Mouse (Mus musculus) hindbrain, embryonic 11.5 days (tissue): Measurements from ENCODE around the gene Elp4. TPM values are rescaled to one million over a fixed set of nuclear protein-coding genes. Genes with fewer than 3 reads are reported as not detected.

ENCODE experiments used
- ATAC-seq: fragments of 200-750 bp; cut with Nextera tagmentation; 2 replicates; pipeline ENCODE4 v1.8.0; 2017; ENCODE audit warnings: mild to moderate bottlenecking, moderate TSS enrichment, moderate library complexity; ENCODE audit not compliant: low FRiP score
- DNase-seq: peaks from one replicate; pipeline ENCODE4 v3.0.0-alpha.2; 2015; ENCODE audit warnings: low spot score
- H3K27ac ChIP-seq: fragments of 300-500 bp; sonication (generic); 2 replicates; pipeline ENCODE4 v1.5.1; 2014; ENCODE audit warnings: mild to moderate bottlenecking, low read depth, low read length
- H3K27me3 ChIP-seq: fragments of 300-500 bp; sonication (generic); 2 replicates; pipeline ENCODE4 v1.6.1; 2014; ENCODE audit warnings: mild to moderate bottlenecking, low read length, moderate library complexity, mixed read lengths; ENCODE audit not compliant: control insufficient read depth, insufficient read depth
- H3K36me3 ChIP-seq: fragments of 300-500 bp; sonication (generic); 2 replicates; pipeline ENCODE4 v1.6.1; 2014; ENCODE audit warnings: mild to moderate bottlenecking, low read length, moderate library complexity, mixed read lengths; ENCODE audit not compliant: control insufficient read depth, insufficient read depth
- H3K4me1 ChIP-seq: fragments of 300-500 bp; sonication (generic); replicated peaks from 2 replicates; pipeline ENCODE4 v1.6.1; 2014; ENCODE audit warnings: low read length, mixed read lengths; ENCODE audit not compliant: control insufficient read depth, insufficient read depth
- H3K4me2 ChIP-seq: fragments of 300-500 bp; sonication (generic); replicated peaks from 2 replicates; pipeline ENCODE4 v1.6.1; 2014; ENCODE audit warnings: mild to moderate bottlenecking, low read depth, low read length
- H3K4me3 ChIP-seq: fragments of 300-500 bp; sonication (generic); 2 replicates; pipeline ENCODE4 v1.5.1; 2014; ENCODE audit warnings: low read depth, low read length
- H3K9ac ChIP-seq: fragments of 300-500 bp; sonication (generic); 2 replicates; pipeline ENCODE4 v1.6.1; 2014; ENCODE audit warnings: low read depth, low read length
- H3K9me3 ChIP-seq: fragments of 300-500 bp; sonication (generic); 2 replicates; pipeline ENCODE4 v1.6.1; 2016; ENCODE audit warnings: low read length; ENCODE audit not compliant: control insufficient read depth
- WGBS: fragments of 180-500 bp; shearing (Covaris S2); extraction: QIAGEN DNeasy Blood & Tissue Kit; methylation state at CpG from one replicate; pipeline ENCODE4 v1.1.7; 2014; 5-methylcytosine and 5-hydroxymethylcytosine counted together
- polyA plus RNA-seq: library from polyadenylated mRNA; unstranded; fragments of >200 nt; fragmentation: Nextera tagmentation; extraction: Ambion mirVana; gene quantifications from 2 replicates; pipeline ENCODE4 v1.2.1, GENCODE M21; 2014

Gene Elp4
- polyA plus RNA-seq, 1 experiment from 2014 or later, result 61.9 TPM

DNA sequence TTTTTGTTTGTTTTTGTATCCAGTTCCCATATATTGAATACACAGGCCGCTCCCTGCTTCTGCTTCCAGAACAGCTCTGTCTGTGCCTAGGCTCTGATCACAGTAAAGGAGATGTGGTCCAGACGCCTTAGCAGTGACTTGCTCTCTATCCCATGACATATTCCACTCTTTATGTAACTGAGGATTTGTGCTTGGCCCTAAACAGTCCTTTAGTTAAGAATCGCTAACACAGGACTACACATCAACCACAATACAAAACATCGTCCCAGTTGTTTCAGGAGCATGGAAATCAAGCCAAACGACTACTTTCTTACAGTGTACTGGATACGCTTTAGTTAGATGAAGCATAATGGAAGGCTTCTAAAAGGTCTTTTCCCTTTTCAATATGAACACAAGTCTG, 102.8 kb downstream of the Elp4 start:
- DNase-seq (no peak), ATAC-seq (no peak)
- Histone ChIP-seq H3K4me2 (no peak overlapping the region), H3K4me1 (no peaks in the 10 kb centered on the region; the same call in 1 of the 2 replicates), H3K9me3 (no peaks in the 10 kb centered on the region), H3K9ac (no peak overlapping the region), H3K27me3 (no peaks in the 10 kb centered on the region), H3K36me3 (no peaks in the 10 kb centered on the region), H3K4me3 (no peak overlapping the region), H3K27ac (no peak overlapping the region)
- WGBS, result 87% methylated on average over 6 of the region's 6 CpGs

DNA sequence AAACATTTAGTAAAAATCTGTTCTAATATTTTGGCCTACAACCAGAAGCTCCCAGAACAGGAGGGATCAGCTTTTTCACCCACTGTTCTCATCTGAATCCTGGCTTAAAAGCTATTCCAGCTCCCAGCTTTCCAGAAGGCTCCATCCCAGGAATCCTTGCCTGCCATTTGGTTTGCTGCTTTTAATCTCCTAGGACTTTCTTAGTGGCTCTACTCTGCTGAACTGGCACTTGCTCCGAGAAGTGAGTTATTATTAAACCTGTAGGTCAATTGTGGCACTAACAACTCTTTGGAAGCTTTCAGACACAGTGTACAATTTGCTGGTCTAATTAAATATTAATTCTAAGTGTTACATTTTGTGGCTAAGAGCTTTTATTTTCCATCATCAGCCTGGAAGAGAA, 103.7 kb downstream of the Elp4 start:
- Histone ChIP-seq H3K4me2 (no peak overlapping the region), H3K9me3 (no peaks in the 10 kb centered on the region), H3K4me1 (no peaks in the 10 kb centered on the region; the same call in 1 of the 2 replicates), H3K9ac (no peak overlapping the region), H3K4me3 (no peak overlapping the region), H3K27me3 (no peaks in the 10 kb centered on the region), H3K36me3 (no peaks in the 10 kb centered on the region), H3K27ac (no peak overlapping the region)
- WGBS, result 49% methylated on average over 1 of the region's 1 CpGs
- no peak for DNase-seq
- no peak for ATAC-seq

DNA sequence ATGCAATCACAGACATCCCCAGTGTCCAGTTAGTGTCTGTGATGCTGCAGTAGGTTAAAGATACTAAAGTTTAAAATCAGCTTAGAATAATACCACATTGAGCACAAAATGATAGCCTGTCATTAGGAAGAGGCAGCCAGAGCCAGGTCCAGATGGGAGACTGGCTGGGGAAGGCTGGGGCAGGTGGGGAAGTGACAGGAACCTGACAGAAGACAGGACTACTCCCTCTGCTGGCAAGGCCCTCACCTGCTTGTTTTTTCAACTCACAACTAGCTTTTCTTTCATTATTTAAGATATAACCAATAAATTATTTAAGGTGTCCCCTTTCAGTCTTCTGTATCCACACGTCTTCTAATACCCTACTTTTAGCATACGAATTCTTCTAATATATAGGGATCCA, 104.5 kb downstream of the Elp4 start:
- 77% methylated on average over 2 of the region's 2 CpGs for WGBS
- no peak overlapping the region for H3K4me2 ChIP-seq
- ATAC-seq, result no peak
- H3K4me1 ChIP-seq, result no peaks in the 10 kb centered on the region; the same call in 1 of the 2 replicates
- no peaks in the 10 kb centered on the region for H3K9me3 ChIP-seq
- DNase-seq, result peak; percentile 25
- no peaks in the 10 kb centered on the region for H3K36me3 ChIP-seq
- H3K4me3 ChIP-seq, result no peak overlapping the region
- no peak overlapping the region for H3K27ac ChIP-seq
- H3K9ac ChIP-seq, result no peak overlapping the region
- H3K27me3 ChIP-seq, result no peaks in the 10 kb centered on the region

DNA sequence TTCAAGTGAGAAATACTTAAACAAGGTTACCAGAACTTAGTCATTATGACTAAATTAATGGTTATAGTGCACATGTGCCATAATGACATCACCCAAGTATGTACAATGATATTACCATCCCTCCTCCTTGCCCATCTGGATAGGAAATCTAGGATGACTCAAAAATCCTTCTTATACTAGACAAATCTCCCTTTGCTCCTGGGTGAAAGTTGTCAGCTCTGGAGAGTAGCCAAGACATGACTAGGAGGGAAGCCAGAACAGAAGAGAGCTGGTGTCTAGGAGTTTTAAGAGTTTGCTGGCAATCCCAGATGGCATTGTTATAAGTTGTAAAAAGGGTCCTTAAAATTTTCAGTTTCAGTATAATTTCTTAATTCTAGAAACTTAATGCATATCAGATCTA, 106.5 kb downstream of the Elp4 start:
- H3K9me3 ChIP-seq, result no peaks in the 10 kb centered on the region
- H3K27me3 ChIP-seq, result no peaks in the 10 kb centered on the region
- no peak for DNase-seq
- H3K27ac ChIP-seq, result no peak overlapping the region
- ATAC-seq, result no peak
- H3K4me1 ChIP-seq, result no peaks in the 10 kb centered on the region
- no peak overlapping the region for H3K9ac ChIP-seq
- no peak overlapping the region for H3K4me2 ChIP-seq
- H3K36me3 ChIP-seq, result no peaks in the 10 kb centered on the region
- no peak overlapping the region for H3K4me3 ChIP-seq

DNA sequence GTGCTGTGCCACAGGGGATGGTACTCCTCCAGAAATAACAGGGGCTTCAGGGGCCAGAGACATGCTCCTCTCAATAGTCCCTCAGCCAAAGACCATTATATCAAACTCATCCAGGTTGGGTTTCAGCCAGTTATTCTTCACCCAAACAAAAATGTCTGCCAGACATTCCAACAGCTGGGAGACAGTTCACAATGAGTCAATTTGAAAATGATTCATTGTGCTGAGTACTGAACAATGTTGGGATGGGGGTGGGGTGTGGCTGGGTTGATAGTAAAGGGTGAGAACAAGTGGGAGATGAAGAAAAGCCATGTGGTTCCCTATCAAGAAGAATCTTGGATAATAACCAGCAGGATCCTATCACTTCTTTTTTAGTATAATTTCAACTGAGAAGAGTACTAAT, 108.3 kb downstream of the Elp4 start:
- Histone ChIP-seq H3K4me3 (no peak overlapping the region), H3K4me2 (no peak overlapping the region), H3K27me3 (no peaks in the 10 kb centered on the region), H3K27ac (no peak overlapping the region), H3K36me3 (no peaks in the 10 kb centered on the region), H3K9ac (no peak overlapping the region), H3K4me1 (no peaks in the 10 kb centered on the region), H3K9me3 (no peaks in the 10 kb centered on the region)
- DNase-seq, result no peak
- no peak for ATAC-seq

DNA sequence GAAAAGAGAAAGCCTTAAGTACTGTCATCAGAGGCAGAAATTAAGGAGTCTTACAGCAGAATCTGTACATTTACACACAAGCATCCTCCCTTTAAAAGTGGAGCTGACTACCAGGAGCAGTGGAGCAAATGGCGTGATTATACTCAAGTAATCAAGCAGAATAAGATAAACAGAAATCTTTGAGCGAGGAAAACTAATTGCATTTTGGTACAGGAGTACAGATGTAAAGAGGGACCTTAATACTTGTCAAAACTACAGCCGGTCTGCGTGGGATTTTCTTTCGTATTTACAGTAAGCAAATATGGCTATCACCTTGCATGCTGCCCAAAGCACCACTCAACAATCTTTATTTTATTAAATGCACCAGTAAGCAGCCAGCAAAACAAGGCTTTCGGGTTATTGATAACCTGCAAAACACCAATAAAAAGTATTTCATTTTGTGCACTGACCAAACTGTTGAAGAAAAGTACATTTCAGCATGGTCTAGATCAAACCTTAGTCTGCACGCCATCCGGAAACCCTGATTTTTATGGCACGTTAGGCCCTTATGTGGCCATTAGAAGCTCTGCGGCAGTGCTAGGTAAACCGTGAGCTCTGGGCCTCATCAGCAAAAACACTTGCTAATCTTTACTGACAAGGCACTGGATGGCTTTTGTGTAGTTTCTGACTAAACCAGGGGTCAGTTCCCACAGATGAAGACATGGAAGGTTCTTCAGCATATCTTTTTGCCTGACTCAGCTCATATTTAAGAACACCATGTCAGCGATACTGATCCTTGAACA, 111.8 kb downstream of the Elp4 start:
- DNase-seq (no peak), ATAC-seq (no peak)
- H3K36me3 ChIP-seq, result no peaks in the 10 kb centered on the region
- H3K4me3 ChIP-seq, result no peak overlapping the region
- no peaks in the 10 kb centered on the region for H3K4me1 ChIP-seq
- no peaks in the 10 kb centered on the region for H3K27me3 ChIP-seq
- WGBS, result 74% methylated on average over 12 of the region's 12 CpGs
- H3K4me2 ChIP-seq, result no peak overlapping the region
- H3K9me3 ChIP-seq, result no peaks in the 10 kb centered on the region
- no peak overlapping the region for H3K27ac ChIP-seq
- H3K9ac ChIP-seq, result no peak overlapping the region

DNA sequence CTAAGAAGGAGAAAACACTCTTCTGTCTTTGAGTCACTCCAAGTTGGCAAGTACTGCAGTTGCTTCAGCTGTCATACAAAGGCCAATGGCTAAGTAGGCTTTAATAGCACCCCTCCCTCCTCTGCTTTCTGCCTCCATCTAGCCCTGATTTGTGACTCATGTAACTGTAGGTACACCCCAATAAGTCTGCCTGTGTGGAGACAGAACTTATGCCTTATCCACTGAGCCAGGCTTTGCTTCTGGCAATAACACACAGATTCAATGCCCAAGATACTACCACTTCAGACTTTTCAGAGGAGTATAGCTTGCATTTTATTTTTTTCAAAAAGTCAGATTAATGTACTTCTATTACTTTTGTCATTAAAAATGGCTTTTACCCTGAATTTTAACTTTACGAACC, 114.4 kb downstream of the Elp4 start:
- H3K36me3 ChIP-seq, result no peaks in the 10 kb centered on the region
- no peak overlapping the region for H3K27ac ChIP-seq
- DNase-seq (no peak), ATAC-seq (no peak)
- H3K4me2 ChIP-seq, result no peak overlapping the region
- H3K4me1 ChIP-seq, result no peaks in the 10 kb centered on the region
- 96% methylated on average over 1 of the region's 1 CpGs for WGBS
- H3K9ac ChIP-seq, result no peak overlapping the region
- no peaks in the 10 kb centered on the region for H3K27me3 ChIP-seq
- H3K9me3 ChIP-seq, result no peaks in the 10 kb centered on the region
- no peak overlapping the region for H3K4me3 ChIP-seq

DNA sequence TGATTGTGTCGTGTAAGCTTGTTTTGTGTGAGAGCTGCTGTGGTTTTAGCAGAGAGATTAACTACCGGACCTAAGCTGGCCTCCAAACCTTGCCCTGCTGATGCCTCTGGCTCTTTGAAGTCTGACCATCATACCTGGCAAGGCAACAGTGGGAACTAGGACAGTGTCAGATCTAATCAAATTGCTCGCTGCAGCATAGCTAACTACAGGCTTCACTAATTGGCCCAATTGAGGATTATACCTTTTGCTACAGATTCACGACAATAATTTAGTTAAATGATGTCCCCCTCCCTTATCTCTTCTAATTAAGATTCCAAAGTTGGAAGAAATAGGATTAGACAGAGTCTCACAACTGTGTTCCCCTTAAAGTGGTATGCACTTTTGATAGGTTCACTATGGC, 116.6 kb downstream of the Elp4 start:
- ATAC-seq, result no peak
- H3K4me1 ChIP-seq, result no peaks in the 10 kb centered on the region
- no peaks in the 10 kb centered on the region for H3K27me3 ChIP-seq

DNA sequence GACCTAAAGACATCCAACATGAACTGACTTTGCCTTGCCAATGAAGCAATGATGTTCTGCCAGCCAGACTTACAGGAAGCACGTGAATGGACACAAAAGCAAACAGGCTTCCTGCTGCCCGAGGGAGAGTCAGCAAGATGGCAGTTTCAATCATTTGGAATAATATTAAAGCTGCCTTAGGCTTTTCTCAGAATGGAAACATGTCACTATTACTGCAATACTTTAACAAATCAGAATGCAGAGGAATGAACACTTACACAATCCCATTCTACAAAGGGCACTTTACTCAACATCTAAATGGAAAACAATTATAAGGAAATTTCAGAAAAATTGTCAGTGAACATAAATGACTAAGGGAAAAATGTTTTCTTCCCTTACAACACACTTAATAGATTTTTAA, 117.4 kb downstream of the Elp4 start:
- 33% methylated on average over 2 of the region's 2 CpGs for WGBS
- Histone ChIP-seq H3K36me3 (no peaks in the 10 kb centered on the region), H3K27ac (no peak overlapping the region), H3K4me3 (no peak overlapping the region), H3K4me1 (no peaks in the 10 kb centered on the region), H3K9me3 (no peaks in the 10 kb centered on the region), H3K4me2 (no peak overlapping the region), H3K27me3 (no peaks in the 10 kb centered on the region), H3K9ac (no peak overlapping the region)
- ATAC-seq (no peak), DNase-seq (no peak)

More for the DNA sequence above, 116.6 kb downstream of the Elp4 start:
- Histone ChIP-seq H3K4me3 (no peak overlapping the region), H3K4me2 (no peak overlapping the region), H3K9me3 (no peaks in the 10 kb centered on the region), H3K9ac (no peak overlapping the region), H3K27ac (no peak overlapping the region), H3K36me3 (no peaks in the 10 kb centered on the region)
- WGBS, result 79% methylated on average over 4 of the region's 4 CpGs
- no peak for DNase-seq
